Mouse (Mus musculus): ENCODE results near the gene Syde2. TPM values are rescaled to one million over a fixed set of nuclear protein-coding genes. Genes with fewer than 3 reads are reported as not detected.
A peak's percentile ranks its signal among the peaks of the same experiment; 100 is the strongest.
"Not testable (repeated sequence)": the region's sequence is repeated elsewhere in the genome, so short reads cannot be mapped to it uniquely, and the experiment has no call there.

Gene Syde2
- total RNA-seq, 2 experiments from 2014 or later: 4.4 to 5.1 TPM

DNA sequence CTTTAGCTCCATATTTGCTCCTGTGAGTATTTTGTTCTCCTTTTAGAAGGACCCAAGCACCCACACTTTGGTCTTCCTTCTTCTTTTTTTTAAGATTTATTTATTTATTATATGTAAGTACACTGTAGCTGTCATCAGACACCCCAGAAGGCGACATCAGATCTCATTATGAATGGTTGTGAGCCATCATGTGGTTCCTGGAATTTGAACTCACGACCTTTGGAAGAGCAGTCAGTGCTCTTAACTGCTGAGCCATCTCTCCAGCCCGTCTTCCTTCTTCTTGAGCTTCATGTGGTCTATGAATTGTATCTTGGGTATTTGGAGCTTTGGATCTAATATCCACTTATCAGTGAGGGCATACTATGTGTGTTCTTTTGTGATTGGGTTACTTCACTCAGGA, 22.1 kb upstream of the Syde2 start:
- DNase-seq (ENCODE audit: low spot score in 2 of 2): not testable (repeated sequence)

DNA sequence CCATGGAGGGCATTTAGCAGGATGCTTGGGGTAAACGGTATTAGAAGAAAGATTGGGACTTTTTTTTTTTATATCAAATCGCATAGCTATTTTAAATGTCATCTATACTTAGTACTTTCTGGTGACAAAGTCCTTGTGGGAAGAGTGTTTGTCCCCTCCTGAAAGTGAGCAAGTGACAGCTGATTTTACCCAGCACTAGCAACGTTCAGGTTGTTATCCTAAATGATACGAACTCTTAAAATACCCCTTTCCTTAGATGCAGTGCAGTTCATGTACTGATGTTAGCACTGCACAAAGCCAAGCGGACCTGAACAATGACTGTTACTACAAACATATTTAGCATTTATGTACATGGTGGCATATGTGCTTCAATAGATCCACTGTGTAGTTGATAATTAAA, 20.9 kb upstream of the Syde2 start:
- DNase-seq (ENCODE audit: low spot score in 2 of 2): no peak

DNA sequence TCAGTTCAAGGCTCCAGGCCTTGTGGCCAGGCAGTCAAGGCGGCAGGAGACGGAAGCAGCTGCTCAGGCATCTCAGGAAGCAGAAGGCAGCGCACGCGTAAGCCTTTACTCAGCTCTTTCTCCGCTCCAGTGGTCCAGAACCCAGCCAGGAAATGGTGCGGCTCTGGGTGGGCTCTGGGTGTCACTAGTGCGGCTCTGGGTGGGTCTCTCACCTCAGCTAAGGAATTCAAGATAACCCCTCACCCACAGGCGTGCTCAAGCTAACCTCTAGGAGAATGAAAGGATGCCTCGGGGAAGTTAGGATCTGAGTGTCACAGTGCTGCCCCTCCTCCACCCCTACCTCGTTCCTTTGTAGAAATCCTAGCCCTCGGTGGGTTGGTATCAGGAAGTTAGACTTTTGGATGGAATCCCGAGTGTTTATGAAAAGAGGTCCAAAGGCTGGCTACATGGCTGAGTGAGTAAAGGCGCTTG, 18.6 kb upstream of the Syde2 start:
- DNase-seq (ENCODE audit: low spot score in 2 of 2): no peak

DNA sequence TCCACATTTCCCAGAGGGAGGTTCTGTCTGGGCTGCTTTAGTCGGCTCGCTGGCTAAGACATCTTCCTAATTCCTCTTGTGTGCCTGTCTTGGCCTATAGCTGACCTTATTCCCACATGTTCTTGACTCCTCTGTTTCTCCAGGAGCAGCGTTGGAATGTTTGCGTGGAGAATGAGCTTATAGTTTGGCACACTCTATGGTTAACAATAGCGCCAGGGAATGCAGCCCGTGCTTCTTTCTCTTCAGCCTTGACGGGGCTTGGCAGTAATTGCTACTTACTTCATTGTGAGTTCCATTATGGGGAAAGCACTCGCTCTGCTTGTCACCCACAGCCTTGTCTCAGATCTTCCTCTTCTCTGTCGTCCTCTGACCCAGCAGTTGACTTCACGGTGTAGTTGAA, 16.2 kb upstream of the Syde2 start:
- DNase-seq (ENCODE audit: low spot score in 2 of 2): no peak

DNA sequence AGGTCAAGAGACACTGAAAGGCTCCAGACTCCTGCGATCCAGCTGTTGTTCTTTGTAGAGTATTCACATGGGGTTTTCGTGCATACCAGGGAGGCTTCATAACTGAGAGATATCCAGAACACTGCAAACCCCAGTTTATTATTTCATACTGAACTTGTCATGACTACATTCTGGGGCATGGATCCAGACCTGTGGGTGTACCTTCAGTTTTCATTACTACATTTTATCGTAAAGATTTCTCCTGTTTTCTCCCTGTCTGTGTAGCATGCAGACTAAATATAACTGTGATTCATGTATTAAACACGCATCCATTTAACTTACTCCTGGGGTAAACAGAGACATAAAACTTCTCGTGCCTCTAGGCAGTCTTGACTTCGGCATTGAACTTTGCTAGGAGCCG, 12.7 kb upstream of the Syde2 start:
- no peak for DNase-seq (ENCODE audit: low spot score in 2 of 2)

DNA sequence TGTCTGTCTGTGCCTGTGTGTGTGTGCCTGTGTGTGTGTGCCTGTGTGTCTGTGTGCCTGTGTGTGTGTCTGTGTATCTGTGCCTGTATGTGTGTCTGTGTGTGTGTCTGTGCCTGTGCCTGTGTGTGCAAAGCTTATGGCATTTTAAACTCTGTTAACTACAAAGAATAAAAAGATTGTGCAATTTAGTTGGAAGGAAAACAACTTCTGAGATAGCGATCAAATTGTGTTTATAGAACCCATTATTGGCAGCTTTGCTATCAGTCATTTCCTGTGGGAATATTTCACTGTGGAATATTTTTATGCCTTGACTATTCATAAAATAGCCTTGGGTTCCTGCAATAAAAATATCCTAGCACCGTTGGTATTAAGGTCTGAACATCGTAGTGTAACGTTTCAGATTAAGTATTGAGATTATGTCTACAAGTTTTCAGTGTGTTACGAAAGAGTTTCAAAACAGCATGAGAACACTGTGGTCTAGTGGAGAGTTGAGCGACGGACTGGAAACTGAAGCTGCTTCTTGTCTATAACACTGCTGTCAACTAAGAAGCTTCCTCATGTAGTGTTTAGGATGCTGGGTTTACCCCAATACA, 2.2 kb upstream of the Syde2 start:
- DNase-seq (ENCODE audit: low spot score in 2 of 2): no peak

DNA sequence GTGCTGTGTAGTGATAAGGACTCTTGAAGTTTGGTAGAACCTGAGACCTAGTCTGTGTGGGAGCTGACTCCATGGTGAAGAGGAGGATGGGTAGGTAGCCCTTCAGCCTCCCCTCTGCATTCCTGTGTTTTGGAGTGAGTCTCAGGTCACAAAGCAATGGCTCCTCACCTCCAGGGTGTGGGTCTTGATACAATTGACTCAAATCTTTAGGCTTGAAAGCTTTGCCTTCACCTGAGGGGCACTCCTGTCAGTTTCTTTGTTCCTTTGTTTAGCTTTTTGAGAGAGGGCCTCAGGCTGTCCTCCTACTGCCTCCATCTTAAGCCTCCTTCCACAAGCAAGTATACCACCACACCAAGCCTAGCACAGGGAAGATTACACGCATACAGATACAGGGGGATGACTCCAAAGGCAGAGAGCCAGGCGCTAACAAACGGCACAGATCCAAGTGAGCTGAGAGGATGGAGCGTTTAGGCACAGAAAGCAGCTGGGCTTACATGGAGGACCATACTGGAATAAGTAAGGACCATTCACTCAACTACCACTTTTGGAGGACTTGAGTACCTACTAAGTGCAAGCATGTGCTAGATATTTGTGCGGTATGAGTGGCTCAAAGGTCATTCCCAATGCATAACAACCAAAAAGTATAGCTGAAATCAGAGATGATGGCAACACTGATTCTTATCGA, 1.2 kb upstream of the Syde2 start:
- DNase-seq (ENCODE audit: low spot score in 2 of 2): no peak

DNA sequence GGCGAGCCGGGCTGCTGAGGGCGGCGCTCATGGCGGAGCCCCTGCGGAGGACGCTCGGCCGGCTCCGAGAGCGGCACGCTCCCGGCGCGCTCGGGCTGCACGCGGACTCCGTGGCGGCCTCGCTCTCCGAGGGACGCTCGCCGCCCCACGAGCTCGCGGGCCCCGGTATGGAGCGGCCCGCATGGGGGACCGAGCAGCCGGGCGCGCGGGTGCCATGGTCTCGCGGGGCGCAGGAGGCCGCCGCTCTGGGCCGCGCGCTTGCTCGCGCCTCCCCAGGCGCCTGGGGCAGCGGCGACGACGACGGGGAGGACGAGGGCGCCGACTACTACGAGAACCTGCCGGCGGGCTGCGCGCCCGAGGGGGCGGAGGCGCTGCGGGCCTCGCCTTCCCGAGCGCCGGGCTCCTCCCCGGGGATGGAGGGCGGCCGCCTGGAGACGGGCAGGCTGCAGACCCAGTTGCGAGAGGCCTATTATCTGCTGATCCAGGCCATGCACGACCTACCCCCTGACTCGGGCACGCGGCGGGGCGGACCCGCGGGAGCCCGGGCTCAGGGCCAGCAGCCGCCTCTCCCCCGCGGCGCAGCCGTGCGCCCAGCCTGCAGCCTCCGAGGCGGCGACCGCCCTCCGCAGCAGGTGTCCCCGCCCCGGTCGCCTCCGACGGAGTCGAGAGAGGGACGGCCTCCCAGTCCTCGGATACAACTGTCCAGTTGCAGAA, 457 bp downstream of the Syde2 start:
- peak; percentile 76 to 77 for DNase-seq (ENCODE audit: low spot score in 2 of 2)

DNA sequence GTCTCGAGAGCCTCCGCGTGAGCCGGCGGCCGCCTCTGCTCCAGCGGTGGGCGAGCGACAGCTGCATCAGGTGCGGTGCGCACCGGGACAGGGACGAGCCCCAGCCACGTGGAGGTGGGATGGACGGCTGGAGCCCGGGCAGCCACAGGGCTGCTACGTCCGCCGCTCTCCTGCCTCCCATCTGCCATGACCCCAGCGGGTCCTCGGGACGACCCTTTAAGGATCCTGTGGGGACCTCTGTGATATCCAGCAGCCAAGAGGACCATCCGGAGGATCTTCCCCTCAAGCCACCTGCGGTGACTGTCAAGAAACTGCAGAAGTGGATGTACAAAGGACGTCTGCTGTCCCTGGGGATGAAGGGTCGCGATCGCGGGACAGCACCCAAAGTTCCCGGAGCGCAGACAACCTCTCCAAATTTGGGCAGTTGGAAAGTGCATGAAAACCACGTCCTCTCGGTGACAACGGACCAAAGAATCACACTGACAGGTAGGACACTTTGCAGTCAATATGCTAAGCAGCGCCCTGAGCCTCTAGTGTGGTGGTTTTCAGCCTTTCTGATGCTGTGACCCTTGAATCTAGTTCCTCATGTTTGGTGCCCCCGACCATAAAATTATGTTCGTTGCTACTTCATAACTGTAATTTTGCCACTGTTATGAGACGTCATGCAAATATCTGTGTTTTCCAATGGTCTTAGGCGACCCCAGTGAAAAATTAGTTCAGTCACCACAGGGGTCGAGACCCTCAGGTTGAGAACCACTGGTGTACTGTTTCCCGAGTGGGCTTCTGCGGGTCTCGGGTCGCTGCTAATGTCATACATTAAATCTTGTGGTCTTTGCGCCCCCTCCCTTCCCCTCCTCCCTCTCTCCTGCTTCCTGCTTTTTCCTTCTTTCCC, 1.3 kb downstream of the Syde2 start:
- DNase-seq (ENCODE audit: low spot score in 2 of 2): no peak

DNA sequence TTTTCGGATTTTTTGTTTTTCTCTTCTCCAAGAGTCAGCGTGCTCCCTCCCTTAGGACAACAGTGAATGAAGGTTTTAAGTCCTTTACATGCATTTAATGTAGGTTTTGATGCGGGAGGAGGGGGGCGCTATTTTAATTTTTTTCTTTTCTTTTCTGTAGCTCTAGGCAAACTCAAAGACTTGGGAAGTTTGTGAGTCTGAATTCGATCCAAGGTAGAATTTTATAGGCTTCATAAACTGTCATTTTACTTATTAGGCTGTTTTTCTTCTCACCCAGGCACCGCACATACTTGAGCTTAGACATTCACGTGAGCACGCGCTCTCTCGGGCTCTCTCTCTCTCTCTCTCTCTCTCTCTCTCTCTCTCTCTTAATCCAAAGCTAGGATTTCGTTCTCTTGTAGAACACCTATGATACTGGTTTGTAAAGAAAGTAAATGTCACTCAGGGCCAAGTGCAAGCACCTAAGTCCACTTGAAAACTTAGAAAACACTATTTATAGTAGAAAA, 2.0 kb downstream of the Syde2 start:
- no peak for DNase-seq (ENCODE audit: low spot score in 2 of 2)

DNA sequence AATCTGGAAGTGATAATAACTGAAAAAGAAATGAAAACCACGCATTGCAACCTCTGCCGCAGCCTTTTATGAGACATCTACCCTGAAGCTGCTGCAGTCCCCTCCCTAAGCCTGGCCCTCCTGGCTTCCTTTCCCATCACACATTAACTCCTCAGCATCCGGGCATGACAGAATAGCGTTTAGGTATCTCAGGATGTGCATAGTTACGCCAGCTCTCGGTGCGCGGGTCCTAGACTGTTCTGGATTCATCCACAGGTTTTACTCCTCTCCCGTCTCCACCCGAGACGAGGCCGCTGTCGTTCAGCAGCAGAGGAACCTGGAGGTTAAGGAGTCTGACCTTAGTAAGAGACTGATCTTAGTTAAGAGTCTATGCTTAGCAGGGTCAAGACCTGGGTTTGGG, 3.5 kb downstream of the Syde2 start:
- DNase-seq (ENCODE audit: low spot score in 2 of 2): no peak

DNA sequence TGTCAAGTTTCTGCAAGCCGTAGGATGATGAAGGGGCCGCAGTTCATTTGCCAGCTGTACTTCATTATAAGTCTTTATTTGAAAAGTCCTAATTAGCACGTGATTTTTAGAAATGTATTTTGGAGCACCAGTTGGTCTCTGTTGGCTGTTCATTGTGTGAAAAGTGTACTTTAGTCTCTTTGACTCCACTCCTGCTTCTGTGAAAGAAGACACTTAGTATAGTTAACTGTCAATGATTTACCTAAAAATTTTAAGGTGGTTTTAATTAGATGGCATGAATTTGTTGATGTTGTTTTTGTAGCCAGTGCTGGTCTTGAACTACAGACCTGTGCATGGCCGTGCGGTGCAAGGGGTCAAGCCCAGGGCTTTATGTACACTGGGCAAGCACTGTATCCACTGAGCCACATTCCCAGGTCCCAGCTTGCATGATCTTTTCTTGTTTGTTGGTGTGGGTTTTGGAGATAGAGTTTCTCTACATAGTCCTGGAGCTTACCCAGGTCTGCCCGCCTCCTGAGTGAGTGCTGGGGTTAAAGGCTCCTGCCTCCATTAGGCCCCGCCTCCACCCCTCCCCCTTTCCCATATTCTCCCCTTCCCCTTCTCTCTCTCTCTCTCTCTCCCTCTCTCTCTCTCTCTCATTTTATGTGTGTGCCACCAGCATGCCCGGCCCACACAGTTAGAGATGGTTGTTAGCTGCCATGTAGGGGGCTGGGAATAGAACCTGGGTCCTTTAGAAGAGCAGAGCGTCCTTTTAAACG, 4.5 kb downstream of the Syde2 start:
- DNase-seq (ENCODE audit: low spot score in 2 of 2): no peak

DNA sequence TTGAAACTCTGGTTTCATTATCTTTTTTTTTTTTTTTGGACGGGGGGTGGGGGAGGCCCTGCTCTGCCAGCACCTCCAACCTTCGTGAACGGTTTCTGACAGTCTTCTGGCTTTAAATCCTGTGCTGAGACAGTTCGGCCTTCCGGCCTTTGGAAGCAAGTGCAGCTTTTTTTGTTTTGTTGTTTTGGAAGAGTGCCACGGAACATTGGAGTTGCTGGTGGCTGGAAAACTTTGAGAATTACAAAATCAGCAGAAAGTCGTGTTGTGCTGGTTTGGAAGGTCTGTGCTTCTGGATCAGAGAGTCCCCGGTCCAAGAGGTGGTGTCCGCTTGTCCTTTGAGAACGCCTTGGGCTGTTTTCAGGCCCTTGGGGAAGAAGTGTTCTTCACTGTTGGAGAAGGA, 5.1 kb downstream of the Syde2 start:
- DNase-seq (ENCODE audit: low spot score in 2 of 2): peak in 1 of 2 experiments; percentile 12

DNA sequence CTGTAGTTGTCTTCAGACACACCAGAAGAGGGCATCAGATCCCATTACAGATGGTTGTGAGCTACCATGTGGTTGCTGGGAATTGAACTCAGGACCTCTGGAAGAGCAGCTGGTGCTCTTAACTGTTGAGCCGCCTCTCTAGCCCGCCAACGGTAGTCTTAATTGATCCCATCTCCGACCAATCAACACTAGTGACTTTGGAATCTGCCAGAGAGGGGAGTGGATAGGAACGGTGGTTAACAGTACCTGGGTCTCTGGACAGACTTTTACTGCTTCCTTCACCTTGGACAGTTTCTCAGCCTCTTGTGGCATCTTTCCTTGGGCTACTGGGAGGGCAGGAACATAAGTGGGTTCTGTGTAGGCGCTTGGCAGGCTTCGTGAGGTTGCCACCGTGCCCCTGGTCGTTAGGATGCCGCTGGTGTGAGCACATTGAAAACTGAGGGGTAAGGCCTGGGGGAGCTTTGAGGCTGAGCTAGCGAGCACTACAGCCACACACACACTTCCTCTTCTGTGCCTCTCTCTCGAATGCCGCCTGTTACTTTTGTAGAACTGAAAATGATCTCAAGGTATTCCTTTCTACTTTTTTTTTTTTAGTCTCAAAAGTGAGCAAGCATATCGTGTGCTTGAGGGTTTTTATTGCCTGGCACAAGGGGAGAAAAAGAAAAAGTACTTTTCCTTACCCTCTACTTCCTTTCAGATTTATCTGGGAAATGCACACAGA, 6.0 kb downstream of the Syde2 start:
- no peak for DNase-seq (ENCODE audit: low spot score in 2 of 2)

DNA sequence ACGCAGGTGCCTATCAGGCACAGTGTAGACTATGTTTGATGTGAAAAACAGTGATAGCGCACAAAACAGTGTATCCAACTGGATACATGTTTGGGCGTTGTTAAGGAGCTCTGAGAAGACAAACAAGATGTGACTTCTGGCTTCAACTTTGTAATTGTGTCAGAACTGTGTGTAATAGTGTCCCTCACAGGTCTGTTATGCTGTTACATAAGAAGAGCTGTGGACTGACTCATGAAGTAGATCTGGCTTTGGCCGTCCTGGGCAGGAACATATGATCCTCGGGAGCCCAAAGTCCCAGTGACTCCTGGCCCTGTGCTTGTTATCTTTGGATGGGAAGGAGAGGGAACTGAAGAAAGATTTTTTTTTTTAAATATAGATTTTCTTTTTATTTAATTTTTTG, 7.8 kb downstream of the Syde2 start:
- DNase-seq (ENCODE audit: low spot score in 2 of 2): no peak

DNA sequence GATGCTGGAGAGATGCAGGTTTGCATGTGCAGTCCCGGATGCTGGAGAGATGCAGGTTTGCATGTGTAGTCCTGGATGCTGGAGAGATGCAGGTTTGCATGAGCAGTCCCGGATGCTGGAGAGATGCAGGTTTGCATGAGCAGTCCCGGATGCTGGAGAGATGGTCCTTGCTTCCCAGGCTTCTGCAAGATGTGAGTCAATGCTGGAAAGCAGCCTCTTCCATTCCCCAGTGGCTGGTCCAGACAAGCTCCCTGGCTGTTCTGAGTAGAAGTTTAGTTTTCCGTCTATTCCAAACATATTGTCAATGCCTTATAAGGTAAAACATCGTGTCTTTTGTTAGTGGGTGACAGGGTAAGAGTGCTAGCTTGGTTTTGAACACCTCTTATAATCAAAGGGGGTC, 8.9 kb downstream of the Syde2 start:
- not testable (repeated sequence) for DNase-seq (ENCODE audit: low spot score in 2 of 2)

DNA sequence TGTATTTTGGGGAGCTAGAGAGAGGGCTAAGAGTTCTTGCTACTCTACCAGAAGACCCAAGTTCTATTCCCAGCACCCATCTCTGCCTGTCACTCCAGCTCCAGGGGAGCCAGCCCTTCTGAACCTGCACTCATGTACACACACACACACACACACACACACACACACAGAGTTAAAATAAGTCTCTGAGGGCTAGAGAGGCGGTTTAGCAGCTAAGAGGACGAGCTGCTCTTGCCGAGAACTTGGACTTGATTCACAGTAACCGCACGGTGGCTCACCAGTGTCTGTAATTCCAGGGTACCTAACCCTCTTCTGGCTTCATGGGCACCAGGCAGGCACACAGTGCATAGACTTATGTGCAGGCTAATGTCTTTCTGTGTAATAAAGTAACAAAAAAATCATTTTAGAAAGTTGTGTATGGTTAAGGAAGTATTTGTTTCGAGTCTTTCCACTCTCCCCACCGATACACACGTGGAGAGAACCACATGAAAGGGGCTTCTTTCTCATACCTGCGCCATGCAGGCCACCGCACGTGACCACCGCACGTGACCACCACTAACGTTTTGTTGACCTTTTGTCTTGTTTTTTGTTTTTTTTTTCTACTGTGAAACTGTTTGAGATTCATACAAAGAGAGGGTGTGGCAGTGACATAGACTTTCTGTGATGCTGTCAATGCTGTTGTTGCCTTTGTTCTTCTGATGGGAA, 16.8 kb downstream of the Syde2 start:
- no peak for DNase-seq (ENCODE audit: low spot score in 2 of 2)

DNA sequence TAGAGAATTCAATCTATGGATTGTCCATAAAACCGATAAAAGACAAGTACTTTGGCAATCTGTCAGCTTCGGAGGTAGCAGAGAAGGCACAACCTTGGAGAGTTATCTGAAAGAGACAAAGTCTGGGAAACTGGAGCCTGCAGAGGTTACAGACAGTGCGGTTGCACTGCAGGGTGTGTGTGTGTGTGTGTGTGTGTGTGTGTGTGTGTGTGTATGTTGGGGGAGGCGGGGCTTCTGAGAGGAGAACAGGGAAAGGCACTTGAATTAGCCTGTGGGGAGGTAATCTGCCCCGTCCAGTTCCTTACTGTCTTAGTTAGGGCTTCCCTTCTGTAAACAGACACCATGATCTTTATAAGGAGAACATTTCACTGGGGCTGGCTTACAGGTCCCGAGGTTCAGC, 20.2 kb downstream of the Syde2 start:
- DNase-seq (ENCODE audit: low spot score in 2 of 2): no peak
